Mouse (Mus musculus) kidney, postnatal 4 days (tissue): Measurements from ENCODE around the gene Cux2.
"Not testable (repeated sequence)": the region's sequence is repeated elsewhere in the genome, so short reads cannot be mapped to it uniquely, and the experiment has no call there.

Source experiments
- DNase-seq, 2 experiments: peaks; one replicate each; pipeline ENCODE4 v3.0.0; 2021; ENCODE audit warnings: mixed read lengths in 2 of 2

Cux2 gene

DNA sequence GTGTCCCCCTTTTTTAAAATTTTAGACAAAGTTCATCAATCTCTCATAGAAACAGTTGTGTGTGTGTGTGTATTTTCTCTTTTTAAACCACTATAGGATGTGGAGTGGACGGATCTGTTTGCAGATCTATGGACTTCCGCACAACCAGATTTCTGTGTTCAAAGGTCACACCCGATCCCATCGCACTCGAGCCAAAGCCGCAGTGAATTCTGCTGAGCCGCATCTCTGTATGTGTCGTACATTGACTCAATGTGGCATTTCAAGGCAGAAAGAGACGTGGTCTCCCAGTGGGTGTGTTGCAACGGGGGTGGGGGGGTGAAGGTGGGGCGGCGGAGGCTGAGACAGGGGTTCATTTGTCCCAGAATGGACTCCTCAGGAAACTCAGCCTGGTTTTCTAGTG is 191.5 kb downstream of the Cux2 start:
- no peak for DNase-seq

DNA sequence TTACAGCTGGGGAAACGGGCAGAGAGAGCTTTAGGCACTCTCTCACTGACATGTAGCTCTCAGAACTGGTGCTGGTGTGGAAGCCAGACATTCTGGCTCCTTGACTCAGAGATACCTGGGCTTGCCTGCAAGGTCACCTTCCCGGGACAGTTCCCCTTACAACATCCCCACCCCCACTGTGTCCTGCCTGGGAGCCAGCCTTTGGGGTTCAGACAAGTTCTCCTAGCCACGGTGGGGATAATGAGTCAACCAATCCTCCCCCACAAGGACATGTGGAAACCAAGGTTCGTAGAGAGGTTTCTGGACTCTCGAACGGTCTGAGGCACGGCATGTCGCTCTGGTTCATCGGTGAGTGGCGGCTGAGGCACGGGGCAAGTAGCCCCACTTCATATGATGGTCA is 193.2 kb downstream of the Cux2 start:
- no peak for DNase-seq

DNA sequence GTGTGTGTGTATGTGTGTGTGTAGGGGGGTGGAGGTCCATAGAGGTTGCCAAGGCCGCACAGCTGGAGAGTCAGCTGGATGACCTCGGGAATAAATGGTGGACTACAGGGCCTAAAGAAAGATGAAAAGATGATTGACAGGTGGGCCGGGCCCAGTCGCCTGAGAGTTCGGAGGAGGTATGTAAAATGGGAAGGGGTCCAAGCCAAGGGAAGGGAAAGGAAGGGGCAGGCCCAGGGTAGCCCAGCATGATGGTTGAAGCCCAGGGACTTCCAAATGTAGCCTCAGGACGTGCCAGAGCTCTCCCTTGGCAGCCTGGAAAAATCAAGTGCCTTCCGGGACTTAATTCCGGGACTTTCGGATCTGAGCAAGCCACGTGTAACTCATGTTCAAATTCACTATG is 195.1 kb downstream of the Cux2 start:
- no peak for DNase-seq

DNA sequence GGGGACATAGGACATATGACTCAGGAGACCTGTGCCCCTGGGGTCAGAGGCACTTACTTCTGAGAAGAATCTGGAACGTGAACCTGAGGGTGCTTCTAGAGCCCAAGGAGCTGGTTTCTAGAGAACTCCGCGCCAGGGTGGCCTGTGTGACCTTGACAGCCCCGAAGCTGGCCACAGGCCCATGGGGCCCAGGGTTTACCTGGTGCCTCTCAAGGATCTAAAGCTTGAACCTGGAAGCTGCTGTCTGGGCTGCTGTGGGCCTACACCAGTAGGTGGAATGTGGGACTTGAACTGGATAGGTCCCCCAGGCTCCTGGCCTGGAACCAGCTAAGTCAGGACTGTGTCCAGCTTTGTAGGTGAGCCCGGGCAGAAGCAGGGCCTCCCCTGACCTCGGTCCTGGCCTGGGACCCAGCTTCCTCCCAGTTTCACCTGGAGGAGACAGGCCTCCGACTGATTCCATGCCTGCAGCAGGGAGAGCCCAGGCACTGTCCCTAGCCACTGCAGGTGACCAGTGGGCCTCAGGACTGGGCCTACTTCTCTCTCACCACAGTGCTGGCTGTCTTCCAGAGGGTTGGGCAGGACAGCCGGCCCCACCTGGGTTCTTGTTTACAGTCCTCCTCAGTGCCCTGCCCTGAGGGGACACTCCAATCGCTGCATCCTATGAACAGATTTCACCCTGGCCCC is 196.4 kb downstream of the Cux2 start:
- DNase-seq = peak; percentile 34 to 56

DNA sequence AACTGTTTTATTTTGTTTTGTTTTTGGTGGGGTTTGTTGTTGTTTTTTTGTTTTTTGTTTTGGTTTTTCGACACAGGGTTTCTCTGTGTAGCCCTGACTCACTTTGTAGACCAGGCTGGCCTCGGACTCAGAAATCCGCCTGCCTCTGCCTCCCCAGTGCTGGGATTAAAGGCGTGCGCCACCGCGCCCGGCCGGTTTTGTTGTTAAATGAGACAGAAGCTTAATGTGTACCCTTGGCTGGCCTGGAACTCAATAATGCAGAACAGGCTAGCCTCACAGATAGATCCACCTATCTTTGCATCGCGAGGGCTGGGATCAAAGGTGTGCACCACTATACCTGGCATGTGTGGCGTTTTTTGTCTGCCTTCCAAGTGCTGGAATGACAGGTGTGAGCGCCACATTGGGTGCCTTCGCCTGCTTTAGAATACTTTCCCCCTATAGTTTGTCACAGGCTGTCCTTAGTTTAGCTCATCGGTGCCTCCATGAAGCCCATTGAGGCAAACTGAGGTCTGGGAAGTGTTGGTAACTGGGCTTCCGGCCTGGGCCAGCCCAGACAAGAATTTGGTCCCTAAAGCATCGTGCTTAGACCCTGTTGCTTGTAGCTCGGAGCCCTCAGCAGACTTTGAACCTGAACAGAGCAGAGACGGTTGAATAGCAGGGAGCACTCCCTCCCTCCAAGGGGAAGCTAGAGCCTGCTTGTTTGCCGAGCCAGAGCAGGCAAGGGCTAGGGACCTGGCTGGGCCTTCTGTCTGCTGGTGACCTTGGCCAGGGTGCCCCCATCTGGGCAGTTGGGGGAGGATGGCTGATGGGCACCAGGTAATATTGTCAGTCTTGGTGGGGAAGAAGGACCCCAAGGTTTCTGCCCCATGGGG is 200.2 kb downstream of the Cux2 start:
- peak; percentile 34 to 56 for DNase-seq

DNA sequence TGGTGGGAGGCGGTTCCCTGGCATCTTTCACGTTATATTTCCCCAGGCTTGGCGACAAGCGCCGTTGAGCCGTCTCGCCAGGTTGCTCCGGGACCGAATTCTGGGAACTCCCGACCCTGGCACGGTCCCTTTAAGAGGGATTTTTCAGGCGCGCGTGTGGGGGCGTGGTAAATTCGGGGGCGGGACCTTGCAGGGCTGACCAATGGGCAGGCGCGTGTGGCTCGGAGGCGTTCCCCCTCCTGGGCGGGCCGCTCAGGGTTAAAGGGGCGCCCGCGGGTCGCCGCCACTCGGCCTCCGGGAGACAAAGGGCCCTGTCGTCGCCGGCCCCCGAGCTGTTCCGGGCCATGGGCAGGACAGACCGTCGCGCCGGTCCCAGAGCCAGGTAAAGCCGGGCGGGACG is 201.2 kb downstream of the Cux2 start, which contains the start of gene Pheta1:
Gene Pheta1, plus strand, starts transcription at position 242 of the 400 bp plus-strand sequence.
- peak; percentile 95 to 96 for DNase-seq

DNA sequence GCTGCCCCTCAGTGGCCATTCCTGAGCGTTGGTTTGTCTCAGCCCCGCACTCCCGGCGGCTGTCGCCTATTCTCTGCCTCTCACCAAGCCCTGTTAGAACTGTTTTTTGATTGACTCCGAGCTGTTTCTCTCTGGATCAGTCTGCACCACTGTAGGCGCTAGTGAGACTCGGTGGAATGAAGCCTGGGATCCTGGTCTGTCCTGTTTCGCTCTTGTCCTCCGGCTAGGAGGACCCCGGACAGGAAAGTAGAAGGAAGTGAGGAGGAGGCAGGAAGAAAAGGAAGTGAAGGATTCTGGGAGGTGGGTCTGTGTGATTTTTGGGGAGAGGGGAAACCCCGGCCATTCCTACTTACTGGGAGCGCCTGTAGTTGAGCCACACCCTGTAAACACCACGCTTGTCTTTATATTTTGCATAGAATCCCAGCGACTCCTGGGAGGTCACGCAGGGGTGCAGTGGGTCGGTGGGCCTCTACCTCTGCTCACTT is 201.8 kb downstream of the Cux2 start:
- DNase-seq = peak; percentile 64 to 77

DNA sequence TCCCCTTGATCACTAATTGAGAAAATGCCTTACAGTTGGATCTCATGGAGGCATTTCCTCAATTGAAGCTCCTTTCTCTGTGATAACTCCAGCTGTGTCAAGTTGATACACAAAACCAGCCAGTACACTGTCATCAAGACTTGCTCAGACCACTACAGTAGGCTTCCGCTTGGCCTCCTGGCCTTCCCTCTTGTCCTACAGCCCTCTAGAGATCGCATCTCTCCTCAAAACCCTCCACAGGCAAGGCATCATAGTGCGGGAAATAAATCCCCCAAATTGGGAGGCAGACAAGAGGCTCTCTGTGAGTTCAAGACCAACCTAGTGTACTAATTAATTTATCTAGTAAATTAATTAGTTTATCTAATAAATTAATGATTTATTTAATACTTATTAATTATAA is 202.6 kb downstream of the Cux2 start:
- not testable (repeated sequence) for DNase-seq

DNA sequence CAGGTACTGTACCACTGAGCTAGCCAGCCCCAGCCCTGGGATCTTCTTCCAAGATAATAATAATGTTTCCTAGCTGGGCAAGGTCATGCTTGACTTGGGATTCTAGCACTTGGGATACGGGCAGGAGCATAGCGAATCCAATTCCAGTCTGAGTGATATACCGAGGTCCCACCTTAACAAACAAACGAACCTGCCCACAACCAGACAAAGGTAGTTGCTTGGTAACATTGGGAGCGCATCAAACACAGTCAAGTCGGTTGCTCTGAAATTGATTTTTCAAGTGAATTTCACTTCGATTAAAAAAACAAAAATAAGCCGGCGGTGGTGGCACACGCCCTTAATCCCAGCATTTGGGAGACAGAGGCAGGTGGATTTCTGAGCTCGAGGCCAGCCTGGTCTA is 203.6 kb downstream of the Cux2 start:
- no peak for DNase-seq

DNA sequence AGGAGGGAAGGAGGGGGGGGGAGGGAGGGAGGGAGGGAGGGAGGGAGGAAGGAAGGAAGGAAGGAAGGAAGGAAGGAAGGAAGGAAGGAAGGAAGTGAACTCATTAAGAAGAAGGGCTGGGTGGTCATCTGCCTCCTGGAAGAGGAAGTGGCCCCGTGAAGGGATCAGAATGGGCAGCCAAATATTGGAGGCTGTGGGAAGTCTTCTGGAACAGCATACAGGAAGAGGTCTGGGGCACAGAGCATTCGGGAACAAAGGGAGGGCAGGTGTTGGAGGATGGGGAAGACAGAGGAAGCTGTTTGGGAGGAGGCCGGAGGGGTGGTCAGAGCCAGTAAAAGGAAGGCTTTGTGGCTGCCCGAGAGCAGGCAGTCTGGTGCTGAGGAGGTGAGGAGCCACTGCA is 204.5 kb downstream of the Cux2 start:
- DNase-seq = no peak

DNA sequence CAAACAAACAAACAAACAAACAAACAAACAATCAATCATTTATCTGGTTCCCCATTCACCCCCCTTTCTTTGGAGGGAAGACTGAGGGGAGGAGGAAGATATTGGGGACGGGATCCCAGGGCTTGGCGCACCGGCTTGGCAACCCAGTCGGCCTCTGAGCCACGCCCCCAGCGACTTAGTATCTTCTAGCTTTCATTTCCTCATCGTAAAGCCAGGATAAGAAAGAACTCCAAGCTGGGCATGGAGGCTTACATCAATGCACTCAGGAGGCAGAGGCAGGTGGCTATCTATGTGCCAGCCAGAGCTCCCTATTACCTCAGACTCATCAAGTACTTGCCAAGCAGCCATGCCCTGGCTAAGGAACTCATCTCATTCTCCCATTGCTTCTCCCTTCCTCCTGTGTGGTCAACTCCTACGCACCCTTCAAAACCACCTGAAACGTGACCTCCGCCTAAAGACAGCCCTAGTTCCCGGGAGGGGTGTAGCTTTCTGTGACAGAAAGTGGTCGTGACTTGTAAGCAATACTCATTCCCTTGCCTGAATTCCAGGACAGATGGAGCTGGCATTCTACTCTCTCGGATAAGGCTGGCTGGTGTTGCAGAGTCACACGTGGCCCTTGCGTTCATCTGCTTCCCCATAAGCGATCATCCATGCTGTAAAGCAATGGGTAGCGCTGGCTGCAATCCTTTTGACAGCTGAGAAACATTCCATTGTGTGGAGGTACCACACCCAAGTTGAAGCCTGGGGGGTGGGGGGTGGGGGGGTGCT is 206.6 kb downstream of the Cux2 start:
- peak in 1 of 2 experiments; percentile 39 for DNase-seq

DNA sequence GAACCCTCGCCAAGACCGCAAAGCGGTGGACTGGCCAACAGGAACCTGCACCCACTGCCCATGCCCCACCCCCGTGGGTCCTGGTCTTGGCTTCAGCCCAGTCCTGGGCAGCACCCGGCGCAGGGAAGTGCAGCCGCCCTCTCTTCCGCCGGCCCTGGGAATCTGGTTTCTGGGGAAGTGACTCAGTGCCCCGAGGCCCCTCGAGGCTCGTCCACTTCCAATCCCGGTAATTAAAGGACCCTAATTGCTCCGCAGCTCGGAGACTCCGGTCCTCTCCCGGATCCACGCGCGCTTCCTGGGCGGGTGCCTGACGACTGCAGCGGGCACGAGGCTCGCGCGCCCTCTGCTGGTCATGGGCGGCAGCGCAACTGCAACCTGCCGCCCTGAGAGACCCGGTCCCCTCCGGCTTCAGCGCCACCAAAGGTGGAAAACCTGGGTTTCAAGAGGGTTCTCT is 207.2 kb downstream of the Cux2 start:
- peak; percentile 89 to 91 for DNase-seq

DNA sequence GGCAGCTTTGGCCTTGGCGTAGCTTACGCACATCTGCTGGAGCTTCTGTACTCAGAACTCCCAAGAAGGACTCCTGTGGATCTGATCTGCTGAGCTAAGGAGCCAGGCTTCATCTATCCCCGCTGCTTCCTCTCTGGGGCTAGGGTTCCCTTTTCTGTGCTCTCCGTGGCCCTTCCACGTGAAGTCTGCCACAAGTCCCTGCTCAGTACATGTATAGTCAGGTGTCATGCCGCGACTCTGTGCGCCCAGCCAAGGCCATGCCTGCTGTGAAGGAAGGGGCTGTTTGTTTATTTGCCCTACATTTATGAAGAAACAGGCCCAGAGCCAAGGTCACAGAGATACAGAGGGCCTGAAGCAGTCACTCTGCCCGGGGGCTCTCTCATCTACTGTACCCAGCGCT is 207.9 kb downstream of the Cux2 start:
- no peak for DNase-seq

DNA sequence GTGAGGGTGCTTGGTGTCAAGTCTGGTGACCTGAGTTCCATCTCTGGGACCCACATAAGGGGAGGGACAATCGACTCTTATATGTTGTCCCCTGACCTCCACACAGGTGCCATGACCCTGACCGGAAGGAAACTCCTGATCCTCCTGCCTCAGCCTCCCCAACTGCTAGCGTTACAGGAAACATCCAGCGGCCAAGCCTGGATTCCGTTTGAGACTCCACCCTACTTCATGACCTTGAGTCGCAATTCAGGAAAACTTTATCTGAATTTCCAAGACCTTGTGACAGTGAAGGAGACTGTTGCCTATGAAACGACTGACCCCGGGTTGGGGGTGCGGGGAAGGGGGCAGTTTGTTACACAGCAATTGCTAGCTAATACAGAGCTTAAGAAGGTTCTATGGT is 208.4 kb downstream of the Cux2 start:
- no peak for DNase-seq

DNA sequence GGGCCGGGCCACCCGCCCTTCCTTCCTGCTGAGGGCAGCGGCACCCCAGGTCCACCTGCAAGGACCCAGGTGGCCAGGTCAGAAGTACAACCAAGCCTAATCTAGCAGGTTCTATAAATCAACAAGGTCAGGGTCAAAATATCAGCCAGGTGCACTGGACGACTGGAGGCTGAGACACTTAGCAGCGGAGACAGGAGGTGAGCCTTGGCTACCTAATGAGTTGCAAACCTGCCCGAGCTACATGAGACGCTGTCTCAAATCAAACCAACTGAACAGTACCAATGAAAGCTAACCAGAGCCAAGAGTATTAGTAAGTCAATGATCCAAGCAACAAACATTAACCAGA is 210.8 kb downstream of the Cux2 start:
- DNase-seq = no peak

DNA sequence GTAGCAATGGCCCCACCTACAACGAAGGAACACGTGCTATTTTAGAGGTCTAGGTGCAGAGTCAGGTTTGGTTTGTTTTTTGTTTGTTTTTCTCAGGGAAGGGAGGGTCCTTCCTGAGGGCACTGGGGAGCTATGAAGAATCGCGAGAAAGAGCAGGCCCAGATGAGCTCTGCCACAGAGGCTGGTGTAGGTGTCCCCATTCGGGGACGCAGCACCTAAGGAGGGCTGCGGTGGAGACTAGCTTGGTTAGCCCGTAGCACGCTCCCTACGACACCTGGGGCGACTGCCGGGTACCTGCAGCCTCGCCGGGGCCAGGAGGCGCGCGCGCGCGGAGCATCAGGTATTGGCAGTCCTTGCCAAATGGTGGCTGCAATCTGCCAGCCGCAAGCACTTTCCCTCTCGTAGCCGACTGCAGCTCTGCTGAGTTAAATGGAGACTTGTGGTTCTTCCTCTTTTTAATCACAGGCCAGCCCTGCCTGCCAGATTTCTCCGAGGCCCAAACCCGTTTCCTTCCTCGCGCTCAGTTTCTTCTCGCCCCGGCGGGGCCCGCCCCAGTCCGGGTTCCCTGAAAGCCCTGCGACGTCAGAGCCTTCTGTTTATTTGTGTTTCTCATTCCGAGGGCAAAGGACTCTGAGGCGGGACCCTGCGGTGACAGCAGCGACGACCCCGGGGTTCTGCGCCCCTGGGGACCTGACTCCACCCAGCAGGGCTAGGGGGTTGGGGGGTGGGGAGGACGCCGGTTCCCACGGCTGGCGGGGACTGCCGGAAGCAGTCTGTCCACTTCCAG is 211.4 kb downstream of the Cux2 start:
- DNase-seq = peak; percentile 67 to 79

DNA sequence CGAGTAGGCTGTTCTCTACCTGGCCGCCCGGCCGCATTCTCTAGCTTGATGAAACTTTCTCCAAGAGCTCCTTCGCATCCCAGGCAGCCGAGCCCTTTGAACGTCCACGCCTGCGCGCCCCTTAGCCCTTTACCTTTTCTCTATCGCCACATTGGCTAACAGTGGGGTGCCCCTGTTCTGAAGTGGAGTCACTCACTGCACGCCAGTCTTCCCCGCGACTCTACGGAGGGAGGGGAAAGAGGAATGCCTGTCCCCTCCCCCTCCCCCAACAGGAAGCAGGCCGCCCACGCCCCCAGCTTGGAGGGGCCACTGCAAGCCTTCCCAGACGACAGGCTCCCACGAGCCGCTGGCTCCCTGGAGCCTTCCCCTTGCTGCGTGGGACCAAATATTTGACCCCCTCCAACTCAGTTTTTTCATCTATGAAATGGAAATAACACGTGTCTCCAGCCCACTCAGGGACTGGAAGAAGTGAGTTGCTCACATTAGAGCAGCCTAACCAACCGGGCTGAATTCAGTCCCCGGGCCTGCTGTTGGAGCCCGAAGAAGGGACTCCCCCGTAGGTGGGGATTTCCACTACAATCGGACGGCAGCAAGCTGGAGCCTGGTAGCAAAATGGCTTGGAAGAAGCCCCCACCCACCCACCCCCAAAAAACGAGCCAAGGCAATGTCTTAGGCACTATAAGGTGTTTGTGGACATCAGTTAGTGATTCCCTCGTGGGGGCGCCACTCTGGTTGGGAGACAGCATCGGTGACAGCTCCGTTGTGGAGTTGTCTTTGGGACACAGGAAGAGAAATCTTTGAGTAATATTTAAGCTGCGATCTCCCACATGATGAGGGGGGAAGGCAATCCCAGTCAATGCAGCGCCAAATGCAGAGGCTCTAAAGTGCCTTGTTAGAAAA is 212.2 kb downstream of the Cux2 start, which contains the start of gene Sh2b3:
Gene Sh2b3, minus strand, starts transcription at position 206 of the 900 bp plus-strand sequence.
- DNase-seq = peak; percentile 66 to 78

DNA sequence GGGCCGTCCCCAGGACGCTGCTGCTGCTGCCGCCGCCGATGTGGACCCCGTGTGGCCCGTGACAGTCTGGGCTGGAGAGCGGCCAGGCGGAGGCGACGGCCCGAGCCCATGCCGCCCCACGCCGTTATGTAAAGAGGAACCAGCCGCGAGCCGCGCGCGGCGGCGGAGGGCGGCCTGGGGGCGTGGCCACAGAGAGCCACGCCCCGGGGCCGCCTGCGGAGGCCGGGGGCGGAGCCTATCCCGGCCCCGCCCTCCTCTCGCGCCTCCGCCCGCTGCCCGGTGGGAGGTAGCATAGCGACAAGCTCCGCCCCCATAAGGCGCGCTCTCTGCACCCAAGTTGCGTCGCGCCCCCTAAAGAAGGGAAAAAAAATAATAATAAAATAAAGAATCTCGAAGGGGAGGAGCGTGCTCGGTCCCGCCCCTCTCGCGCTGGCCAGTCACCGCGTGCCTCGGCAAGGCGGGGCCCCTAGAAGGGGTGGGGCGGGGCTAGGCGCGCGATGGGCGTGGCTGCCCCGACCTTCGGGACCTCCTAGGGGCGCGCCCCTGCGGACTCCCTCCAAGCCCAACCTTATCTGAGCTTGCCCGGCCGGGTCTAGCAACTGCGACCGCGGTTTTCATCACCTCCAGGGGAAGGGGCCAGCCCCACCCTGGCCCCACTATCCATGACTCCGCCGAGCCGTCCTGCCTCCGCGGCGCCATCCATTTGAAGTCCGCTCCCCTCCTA is 213.0 kb downstream of the Cux2 start:
- peak; percentile 95 to 97 for DNase-seq

DNA sequence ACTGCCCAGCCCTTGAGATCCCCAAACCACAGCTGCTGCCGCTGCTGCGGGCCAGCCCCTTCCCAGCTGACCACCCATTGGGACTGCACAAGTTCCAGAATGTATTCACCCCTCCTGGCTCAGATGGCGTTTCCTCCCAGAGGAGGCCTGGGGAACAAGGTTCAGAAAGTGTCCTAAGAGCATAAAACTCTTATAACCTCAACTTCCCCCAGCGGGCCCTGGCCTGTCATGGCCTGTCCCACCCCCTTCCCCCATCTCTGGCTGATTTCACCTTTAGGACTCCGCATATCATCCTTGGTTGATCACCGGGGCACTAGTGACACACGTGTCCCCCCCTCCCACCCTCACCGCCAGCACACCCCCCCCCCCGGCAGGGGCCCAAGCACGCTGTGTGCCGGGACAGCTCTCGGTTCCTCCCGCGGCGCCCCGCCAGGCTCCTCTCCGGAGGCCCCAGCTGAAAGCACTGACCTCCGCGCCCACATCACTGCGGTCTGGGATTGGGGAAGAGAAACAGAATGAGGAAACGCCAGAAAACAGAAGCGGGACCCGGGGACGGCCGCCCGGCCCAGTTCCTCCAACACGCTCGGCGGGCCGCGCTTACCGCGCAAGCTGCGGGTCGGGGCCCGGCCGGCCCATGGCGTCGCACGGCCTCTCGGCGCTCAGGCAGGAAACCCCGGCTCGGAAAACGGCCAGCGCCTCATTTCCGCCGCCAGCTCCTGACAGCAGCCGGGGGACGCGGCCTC is 213.8 kb downstream of the Cux2 start:
- peak; percentile 46 to 60 for DNase-seq
